Mouse (Mus musculus) lung, adult 2 months (tissue): ENCODE measurements around the gene Tbl3.

Source experiments
- CTCF ChIP-seq: fragments of 200-500 bp; IDR thresholded peaks from 2 replicates; pipeline ENCODE4 v1.5.1; 2011; ENCODE audit warnings: mild to moderate bottlenecking, low read length, control low read depth; ENCODE audit not compliant: insufficient read depth
- POLR2A ChIP-seq: fragments of 200-500 bp; IDR thresholded peaks from 2 replicates; pipeline ENCODE4 v1.6.1; 2011; ENCODE audit warnings: low read depth, mild to moderate bottlenecking, control low read depth, low read length, borderline replicate concordance; ENCODE audit errors: extremely low read depth

DNA sequence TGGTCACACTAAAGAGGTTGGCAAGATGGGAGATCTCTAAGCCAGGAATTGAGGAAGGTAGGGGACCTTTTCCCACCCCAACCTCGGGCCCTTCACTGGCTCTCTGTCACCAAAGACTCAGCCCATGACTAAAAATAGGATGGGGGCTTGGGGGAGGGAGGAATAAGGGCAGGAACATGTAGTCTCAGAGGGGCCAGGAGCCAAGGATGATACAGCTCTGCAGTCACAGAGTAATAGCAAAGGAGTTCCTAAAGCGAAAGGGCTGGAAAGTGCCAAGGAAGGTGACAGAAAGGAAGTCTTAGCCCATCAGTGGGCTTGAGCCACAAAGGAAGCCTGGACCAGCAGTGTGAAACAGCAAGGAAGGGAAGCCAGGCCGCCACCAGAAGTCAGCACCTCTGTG, 55.6 kb downstream of the Tbl3 start:
- TF ChIP-seq POLR2A (no peak), CTCF (no peak)
